Mouse (Mus musculus) heart, postnatal 0 days (tissue): ENCODE data around the gene Arhgef40. TPM values are rescaled to one million over a fixed set of nuclear protein-coding genes. Genes with fewer than 3 reads are reported as not detected.
A peak's percentile ranks its signal among the peaks of the same experiment; 100 is the strongest.

Experiments
- ATAC-seq: fragments of 200-750 bp; cut with Nextera tagmentation; 2 replicates; pipeline ENCODE4 v1.8.0; 2017; ENCODE audit warnings: low read depth, moderate number of reproducible peaks, moderate library complexity; ENCODE audit not compliant: insufficient read depth
- DNase-seq: peaks from one replicate; pipeline ENCODE4 v3.0.0-alpha.2; 2016; ENCODE audit warnings: low spot score
- H3K27ac ChIP-seq: fragments of 300-500 bp; sonication (generic); 2 replicates; pipeline ENCODE4 v1.5.1; 2014; ENCODE audit warnings: low read depth, mild to moderate bottlenecking
- H3K27me3 ChIP-seq: fragments of 300-500 bp; sonication (generic); 2 replicates; pipeline ENCODE4 v1.6.1; 2014; ENCODE audit warnings: low read length, mixed read lengths; ENCODE audit not compliant: control insufficient read depth, insufficient read depth
- H3K36me3 ChIP-seq: fragments of 300-500 bp; sonication (generic); replicated peaks from 2 replicates; pipeline ENCODE4 v1.6.1; 2014; ENCODE audit warnings: low read length, mixed read lengths; ENCODE audit not compliant: control insufficient read depth, insufficient read depth
- H3K4me1 ChIP-seq: fragments of 300-500 bp; sonication (generic); 2 replicates; pipeline ENCODE4 v1.6.1; 2014; ENCODE audit warnings: antibody characterized with exemption; ENCODE audit not compliant: control insufficient read depth, insufficient read depth
- H3K4me2 ChIP-seq: fragments of 300-500 bp; sonication (generic); 2 replicates; pipeline ENCODE4 v1.6.1; 2014; ENCODE audit warnings: low read depth, mild to moderate bottlenecking, low read length, moderate library complexity
- H3K4me3 ChIP-seq: fragments of 300-500 bp; sonication (generic); 2 replicates; pipeline ENCODE4 v1.5.1; 2014; ENCODE audit warnings: low read depth, low read length
- H3K9ac ChIP-seq: fragments of 300-500 bp; sonication (generic); replicated peaks from 2 replicates; pipeline ENCODE4 v1.6.1; 2014; ENCODE audit warnings: low read depth, low read length, mixed read lengths
- H3K9me3 ChIP-seq: fragments of 300-500 bp; sonication (generic); replicated peaks from 2 replicates; pipeline ENCODE4 v1.6.1; 2016; ENCODE audit warnings: low read length; ENCODE audit not compliant: control insufficient read depth
- CTCF ChIP-seq: IDR thresholded peaks from 2 replicates; pipeline ENCODE4 v1.5.1; 2016; ENCODE audit warnings: antibody characterized with exemption, control low read depth, low read depth
- EP300 ChIP-seq: IDR thresholded peaks from 2 replicates; pipeline ENCODE4 v1.6.1; 2016; ENCODE audit warnings: antibody characterized with exemption, low read depth
- WGBS: fragments of 180-500 bp; shearing (Covaris S2); extraction: QIAGEN DNeasy Blood & Tissue Kit; methylation state at CpG from one replicate; pipeline ENCODE4 v1.1.7; 2014; 5-methylcytosine and 5-hydroxymethylcytosine counted together
- polyA plus RNA-seq: library from polyadenylated mRNA; unstranded; fragments of >200 nt; fragmentation: Nextera tagmentation; extraction: Ambion mirVana; gene quantifications from 2 replicates; pipeline ENCODE4 v1.2.1, GENCODE M21; 2015
- total RNA-seq: library from RNA; depleted of rRNA; stranded (reverse); fragments of >200 nt; gene quantifications from 2 replicates; pipeline ENCODE4 v1.2.3, GENCODE M21; 2014; ENCODE audit warnings: low replicate concordance

The Arhgef40 gene
- total and polyA plus RNA-seq, 2 experiments from 2014 or later, result 26.9 to 36.4 TPM

DNA sequence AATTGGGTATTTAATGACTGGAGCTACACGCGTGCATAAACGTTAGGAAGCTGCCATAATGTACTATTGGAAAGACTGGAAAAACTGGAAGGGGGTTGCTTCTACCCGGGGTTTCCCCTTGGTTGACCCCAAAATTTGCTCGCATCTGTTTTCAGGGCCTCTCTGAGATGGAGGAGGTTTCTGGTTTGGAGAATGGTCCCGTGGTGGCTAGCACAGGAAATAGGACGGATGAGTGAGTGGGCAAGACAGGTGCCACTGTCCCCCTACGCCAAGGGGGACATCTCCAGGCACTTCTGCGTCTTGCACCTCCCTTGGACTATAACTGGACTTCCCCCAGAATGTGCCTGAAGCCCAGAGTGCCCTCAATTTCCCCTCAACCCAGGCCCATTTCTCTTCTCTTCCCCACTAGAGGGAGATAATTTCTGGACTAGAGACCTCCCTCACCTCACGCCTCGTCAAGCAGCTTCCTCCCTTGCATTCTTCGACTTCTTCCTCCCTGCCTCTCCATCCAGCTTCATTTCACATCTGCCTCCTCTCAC, 34.6 kb downstream of the Arhgef40 start:
- no peaks in the 10 kb centered on the region for H3K36me3 ChIP-seq
- H3K4me2 ChIP-seq, result peak overlapping the region; percentile 71
- ATAC-seq (peak; percentile 1), DNase-seq (no peak)
- peak overlapping the region; percentile 88 for H3K9ac ChIP-seq
- H3K27me3 ChIP-seq, result no peaks in the 10 kb centered on the region
- WGBS, result 30% methylated on average over 12 of the region's 12 CpGs
- H3K4me1 ChIP-seq, result peaks cover 37% of the 10 kb centered on the region
- H3K27ac ChIP-seq, result peak overlapping the region; percentile 99
- H3K4me3 ChIP-seq, result peak overlapping the region; percentile 72
- no peaks in the 10 kb centered on the region for H3K9me3 ChIP-seq
- TF ChIP-seq CTCF (peak; percentile 45), EP300 (no peak)

DNA sequence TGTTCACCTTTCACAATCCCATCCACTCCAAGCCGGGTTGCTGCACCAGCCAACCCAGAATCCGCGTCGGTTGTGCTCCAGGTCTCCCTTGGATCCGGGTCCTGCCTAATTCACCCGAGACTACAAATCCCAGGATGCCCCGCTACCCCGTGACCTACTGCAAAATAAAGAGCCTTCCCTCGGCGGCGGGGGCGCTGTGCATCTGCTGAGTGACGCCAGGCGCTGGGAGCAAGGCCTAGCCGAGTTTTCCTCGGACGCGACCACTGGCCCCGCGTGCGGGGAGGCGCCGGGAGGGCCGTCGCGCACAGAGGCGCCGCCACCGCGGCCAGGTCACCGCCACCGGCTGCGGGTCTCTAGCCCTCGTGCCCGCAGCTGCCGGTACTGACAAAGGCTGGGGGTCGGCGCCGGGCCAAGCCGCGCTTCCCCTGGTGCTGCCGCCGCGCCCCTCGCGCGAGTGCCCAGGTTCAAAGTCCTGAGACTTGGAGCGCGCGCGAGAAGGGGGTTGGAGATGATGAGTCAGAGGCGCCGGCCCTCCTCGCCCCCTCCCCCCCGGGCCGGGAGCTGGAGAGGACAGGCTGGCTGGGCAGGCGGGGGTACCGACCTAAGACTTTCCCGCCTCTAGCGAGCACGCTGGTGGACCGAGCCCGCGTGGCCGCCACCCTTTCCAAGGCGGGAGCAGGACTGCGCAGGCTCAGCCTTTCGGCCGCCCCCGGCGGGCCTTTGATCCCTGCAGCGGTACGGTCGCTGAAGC, 35.2 kb downstream of the Arhgef40 start:
- H3K27me3 ChIP-seq, result no peaks in the 10 kb centered on the region
- DNase-seq (peak; percentile 97), ATAC-seq (peak; percentile 89)
- peaks cover 37% of the 10 kb centered on the region for H3K4me1 ChIP-seq
- peak overlapping the region; percentile 72 for H3K4me3 ChIP-seq
- H3K36me3 ChIP-seq, result no peaks in the 10 kb centered on the region
- H3K9ac ChIP-seq, result peak overlapping the region; percentile 88
- TF ChIP-seq EP300 (no peak), CTCF (peak; percentile 55)
- peak overlapping the region; percentile 71 for H3K4me2 ChIP-seq
- H3K27ac ChIP-seq, result peak overlapping the region; percentile 99
- H3K9me3 ChIP-seq, result no peaks in the 10 kb centered on the region
- WGBS, result under 1% methylated on average over 66 of the region's 74 CpGs

DNA sequence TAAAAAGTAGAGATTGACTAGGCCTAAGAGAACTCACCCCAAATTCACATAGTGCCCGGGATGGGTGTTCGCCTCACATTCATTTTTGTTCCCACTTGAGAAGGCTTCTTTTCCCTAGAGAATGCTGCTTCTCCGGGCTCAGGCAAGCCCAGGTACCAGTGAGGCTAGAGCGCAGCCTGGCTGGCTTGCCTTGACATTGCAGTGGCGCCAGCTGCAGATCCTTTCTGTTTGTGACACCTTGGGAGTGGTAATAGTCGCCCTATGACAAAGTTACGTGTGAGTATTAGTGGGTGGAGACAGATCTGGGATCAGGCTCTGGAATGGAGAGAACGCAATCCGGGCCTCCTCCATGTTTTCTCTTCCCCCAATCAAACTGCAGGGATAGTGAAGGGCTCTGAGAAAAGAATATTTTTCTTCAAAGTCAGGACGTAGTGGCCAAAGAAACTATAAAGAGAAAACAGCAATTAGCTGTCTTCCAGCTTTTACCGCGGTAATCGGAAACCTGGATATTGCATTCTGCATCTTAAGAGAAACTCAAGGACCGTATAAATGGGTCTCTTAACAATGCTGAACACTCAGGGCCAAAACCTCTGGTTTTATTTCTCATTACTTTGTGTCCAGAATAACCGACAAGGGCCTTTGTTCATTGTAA, 36.1 kb downstream of the Arhgef40 start, which contains the start of gene Zfp219:
Gene Zfp219, minus strand, starts transcription at position 248 of the 652 bp plus-strand sequence.
- Histone ChIP-seq H3K27me3 (no peaks in the 10 kb centered on the region), H3K27ac (peak within 1 kb of the TSS; percentile 99), H3K36me3 (no peaks in the 10 kb centered on the region), H3K4me2 (peak within 1 kb of the TSS; percentile 71), H3K9me3 (no peaks in the 10 kb centered on the region), H3K4me3 (peak within 1 kb of the TSS; percentile 72), H3K4me1 (peaks cover 32% of the 10 kb centered on the region), H3K9ac (peak within 1 kb of the TSS; percentile 88)
- WGBS, result 10% methylated on average over 15 of the region's 15 CpGs
- TF ChIP-seq EP300 (no peak; the same call in 1 of the 2 replicates), CTCF (peak; percentile 83)
- ATAC-seq (peak; percentile 75), DNase-seq (peak; percentile 95)

DNA sequence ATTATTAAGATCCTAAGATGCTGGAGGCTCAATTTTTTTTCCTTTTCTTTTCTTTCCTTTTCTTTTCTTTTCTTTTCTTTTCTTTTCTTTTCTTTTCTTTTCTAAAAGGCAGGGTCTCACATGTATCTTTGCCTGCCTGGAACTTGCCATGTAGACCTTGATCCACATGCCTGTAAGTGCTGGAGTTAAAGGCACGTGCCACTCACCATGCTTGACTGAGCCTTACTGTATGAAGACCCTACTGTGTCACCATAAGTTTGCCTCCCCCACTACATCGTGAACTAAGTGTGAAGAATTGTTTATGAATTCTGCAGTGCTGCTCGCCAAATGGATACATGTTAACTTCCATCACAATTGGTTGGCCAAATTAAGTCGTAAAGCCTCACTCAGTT, 36.6 kb downstream of the Arhgef40 start:
- H3K9me3 ChIP-seq, result no peaks in the 10 kb centered on the region

DNA sequence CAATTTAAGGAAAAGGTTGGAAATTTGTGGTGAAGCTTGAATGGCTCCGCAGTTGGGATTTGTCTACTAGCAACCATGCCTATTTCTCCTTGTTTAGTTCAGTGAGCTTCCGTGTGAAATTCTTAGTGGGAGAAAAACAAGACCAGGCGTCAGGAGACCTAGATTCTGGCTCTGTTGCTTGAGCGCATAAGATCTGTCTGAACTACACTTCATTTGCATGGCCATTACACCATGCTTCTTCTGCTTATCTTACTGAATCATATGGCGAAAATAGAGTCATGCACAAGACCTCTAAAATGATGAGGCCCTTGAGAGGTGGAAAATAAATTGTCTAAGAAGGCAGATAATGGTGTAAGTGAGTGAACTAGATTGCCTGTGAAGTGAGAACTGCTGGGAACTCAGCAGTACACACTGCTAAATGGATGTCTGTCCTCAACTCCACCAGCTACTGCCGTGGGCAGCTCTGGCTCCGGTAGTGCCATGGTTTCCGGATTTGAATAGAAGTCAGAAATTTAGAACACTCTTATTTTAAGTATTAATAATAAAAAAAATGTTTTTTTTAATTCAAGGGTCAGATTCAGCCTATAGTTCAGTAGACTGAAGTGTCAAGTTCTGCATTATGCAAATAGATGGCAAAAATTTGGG, 37.2 kb downstream of the Arhgef40 start:
- no peaks in the 10 kb centered on the region for H3K9me3 ChIP-seq
- ATAC-seq (no peak), DNase-seq (no peak)
- no peak overlapping the region for H3K4me2 ChIP-seq
- no peak overlapping the region for H3K4me3 ChIP-seq
- peaks cover 23% of the 10 kb centered on the region for H3K4me1 ChIP-seq
- H3K27me3 ChIP-seq, result no peaks in the 10 kb centered on the region
- peak overlapping the region; percentile 99; the same call in 1 of the 2 replicates for H3K27ac ChIP-seq
- H3K9ac ChIP-seq, result no peak overlapping the region
- WGBS, result 87% methylated on average over 8 of the region's 8 CpGs
- TF ChIP-seq EP300, result no peak
- TF ChIP-seq CTCF, result no peak
- H3K36me3 ChIP-seq, result no peaks in the 10 kb centered on the region

More for the DNA sequence above, 36.6 kb downstream of the Arhgef40 start:
- H3K4me2 ChIP-seq, result peak overlapping the region; percentile 71
- H3K9ac ChIP-seq, result no peak overlapping the region
- TF ChIP-seq CTCF (no peak), EP300 (no peak)
- H3K4me3 ChIP-seq, result peak overlapping the region; percentile 72
- peak overlapping the region; percentile 99 for H3K27ac ChIP-seq
- no peaks in the 10 kb centered on the region for H3K27me3 ChIP-seq
- H3K36me3 ChIP-seq, result no peaks in the 10 kb centered on the region
- no peak for ATAC-seq
- no peak for DNase-seq
- 76% methylated on average over 4 of the region's 4 CpGs for WGBS
- peaks cover 27% of the 10 kb centered on the region for H3K4me1 ChIP-seq
